Mouse (Mus musculus): Measurements from ENCODE around the gene Slc47a2.

Gene Slc47a2

GRCm38 (mm10) chr11:61342505-61343420 lies at the start of gene Slc47a2:
Slc47a2 (minus strand) TSS chr11:61342860.
- DNase-seq (ENCODE audit: low read depth, low spot score) = peak; percentile 17

GRCm38 (mm10) chr11:61388936-61389335 lies 46.3 kb upstream of the Slc47a2 start:
- no peak for DNase-seq (ENCODE audit: low read depth, low spot score)

GRCm38 (mm10) chr11:61388012-61388411 lies 45.4 kb upstream of the Slc47a2 start:
- DNase-seq (ENCODE audit: low read depth, low spot score) = peak; percentile 72

- no peak for DNase-seq (ENCODE audit: low read depth, low spot score)
These were observed 44.6 kb upstream of the Slc47a2 start for GRCm38 (mm10) chr11:61387233-61387632.

GRCm38 (mm10) chr11:61385725-61386124 lies 43.1 kb upstream of the Slc47a2 start:
- no peak for DNase-seq (ENCODE audit: low read depth, low spot score)

GRCm38 (mm10) chr11:61381272-61381671 lies 38.6 kb upstream of the Slc47a2 start:
- DNase-seq (ENCODE audit: low read depth, low spot score) = no peak

GRCm38 (mm10) chr11:61378651-61379050 lies 36.0 kb upstream of the Slc47a2 start:
- DNase-seq (ENCODE audit: low read depth, low spot score) = no peak

- DNase-seq (ENCODE audit: low read depth, low spot score) = no peak
These were observed 35.4 kb upstream of the Slc47a2 start, which contains the start of gene Slc47a1 for GRCm38 (mm10) chr11:61377881-61378613. Slc47a1 (minus strand) TSS chr11:61378345.

- DNase-seq (ENCODE audit: low read depth, low spot score) = no peak
These were observed 26.0 kb upstream of the Slc47a2 start for GRCm38 (mm10) chr11:61368668-61369067.

- no peak for DNase-seq (ENCODE audit: low read depth, low spot score)
These were observed 24.0 kb upstream of the Slc47a2 start for GRCm38 (mm10) chr11:61366517-61367273.

- DNase-seq (ENCODE audit: low read depth, low spot score) = no peak
These were observed 23.3 kb upstream of the Slc47a2 start for GRCm38 (mm10) chr11:61365938-61366337.

GRCm38 (mm10) chr11:61364096-61364495 lies 21.4 kb upstream of the Slc47a2 start:
- no peak for DNase-seq (ENCODE audit: low read depth, low spot score)

GRCm38 (mm10) chr11:61361515-61362190 lies 19.0 kb upstream of the Slc47a2 start:
- DNase-seq (ENCODE audit: low read depth, low spot score) = no peak

- DNase-seq (ENCODE audit: low read depth, low spot score) = no peak
These were observed 13.9 kb upstream of the Slc47a2 start for GRCm38 (mm10) chr11:61356600-61356999.

GRCm38 (mm10) chr11:61356111-61356510 lies 13.5 kb upstream of the Slc47a2 start:
- no peak for DNase-seq (ENCODE audit: low read depth, low spot score)

- no peak for DNase-seq (ENCODE audit: low read depth, low spot score)
These were observed 12.7 kb upstream of the Slc47a2 start for GRCm38 (mm10) chr11:61355351-61355750.

GRCm38 (mm10) chr11:61354346-61354745 lies 11.7 kb upstream of the Slc47a2 start:
- DNase-seq (ENCODE audit: low read depth, low spot score) = no peak

- DNase-seq (ENCODE audit: low read depth, low spot score) = no peak
These were observed 10.4 kb upstream of the Slc47a2 start for GRCm38 (mm10) chr11:61353038-61353437.

GRCm38 (mm10) chr11:61352138-61352651 lies 9.5 kb upstream of the Slc47a2 start:
- DNase-seq (ENCODE audit: low read depth, low spot score) = no peak

GRCm38 (mm10) chr11:61349337-61349736 lies 6.7 kb upstream of the Slc47a2 start:
- peak; percentile 86 for DNase-seq (ENCODE audit: low read depth, low spot score)

GRCm38 (mm10) chr11:61346133-61346532 lies 3.5 kb upstream of the Slc47a2 start:
- no peak for DNase-seq (ENCODE audit: low read depth, low spot score)
